Mouse (Mus musculus) erythroblast, embryonic 14.5 days (primary cell): Measurements from ENCODE around the gene Slc44a4. TPM values are rescaled to one million over a fixed set of nuclear protein-coding genes. Genes with fewer than 3 reads are reported as not detected.
"Not testable (repeated sequence)": the region's sequence is repeated elsewhere in the genome, so short reads cannot be mapped to it uniquely, and the experiment has no call there.

Experiments
- H3K27me3 ChIP-seq: 2 replicates; pipeline ENCODE4 v1.6.1; 2012; ENCODE audit warnings: inconsistent platforms; ENCODE audit not compliant: control insufficient read depth
- H3K36me3 ChIP-seq: 2 replicates; pipeline ENCODE4 v1.6.1; 2012; ENCODE audit warnings: mild to moderate bottlenecking, inconsistent platforms; ENCODE audit not compliant: control insufficient read depth
- H3K4me1 ChIP-seq: 2 replicates; pipeline ENCODE4 v1.6.1; 2012; ENCODE audit warnings: inconsistent platforms; ENCODE audit not compliant: control insufficient read depth
- H3K4me3 ChIP-seq: replicated peaks from 2 replicates; pipeline ENCODE3; 2012; ENCODE audit warnings: moderate library complexity, mild to moderate bottlenecking, inconsistent platforms
- H3K9me3 ChIP-seq: 2 replicates; pipeline ENCODE4 v1.6.1; 2012; ENCODE audit warnings: low read length, inconsistent platforms, mixed read lengths; ENCODE audit not compliant: control insufficient read depth
- GATA1 ChIP-seq: IDR thresholded peaks from 2 replicates; pipeline ENCODE4 v1.6.1; 2012; ENCODE audit warnings: low read length, inconsistent platforms, mixed read lengths
- TAL1 ChIP-seq: IDR thresholded peaks from 3 replicates; pipeline ENCODE4 v1.6.1; 2012; ENCODE audit warnings: low read length, inconsistent platforms, mixed read lengths
- polyA plus RNA-seq: library from polyadenylated mRNA; stranded (reverse); fragments of >175 nt; gene quantifications from 2 replicates; pipeline ENCODE4 v1.2.3, GENCODE M21; 2012

The Slc44a4 gene
- polyA plus RNA-seq, 1 experiment, result not detected

DNA sequence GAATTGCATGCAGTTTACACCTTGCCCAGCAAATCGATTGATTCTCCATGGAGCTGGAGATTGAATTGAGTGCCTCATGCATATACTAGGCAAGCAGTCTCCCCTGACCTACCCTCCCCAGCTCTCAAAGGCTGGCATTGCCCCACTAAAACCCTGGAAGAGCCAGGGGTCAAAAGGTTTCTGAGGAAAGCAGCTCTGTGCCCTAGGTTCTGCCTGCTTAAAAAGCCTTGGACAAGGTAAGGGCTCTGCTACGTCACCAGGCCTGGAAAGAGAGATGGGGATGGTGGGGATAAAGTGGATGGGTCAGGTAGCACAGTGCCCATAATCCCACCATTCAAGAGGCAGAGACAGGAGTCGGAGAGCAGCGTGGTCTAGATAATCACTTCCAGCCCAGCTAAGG lies 40.6 kb downstream of the Slc44a4 start:
- peaks cover 17% of the 10 kb centered on the region for H3K36me3 ChIP-seq
- TF ChIP-seq TAL1 (no peak), GATA1 (no peak)
- peaks cover 2% of the 10 kb centered on the region; the same call in 1 of the 2 replicates for H3K9me3 ChIP-seq
- no peak overlapping the region for H3K4me3 ChIP-seq
- H3K27me3 ChIP-seq, result peaks cover 36% of the 10 kb centered on the region
- peaks cover 32% of the 10 kb centered on the region for H3K4me1 ChIP-seq

GRCm38 (mm10) chr17:34955884-34956283 lies 41.6 kb downstream of the Slc44a4 start:
- peaks cover 2% of the 10 kb centered on the region; the same call in 1 of the 2 replicates for H3K9me3 ChIP-seq
- H3K36me3 ChIP-seq, result peaks cover 7% of the 10 kb centered on the region
- TF ChIP-seq GATA1 (no peak), TAL1 (no peak)
- H3K27me3 ChIP-seq, result peaks cover 46% of the 10 kb centered on the region
- no peak overlapping the region for H3K4me3 ChIP-seq
- peaks cover 30% of the 10 kb centered on the region for H3K4me1 ChIP-seq

- peaks cover 2% of the 10 kb centered on the region; the same call in 1 of the 2 replicates for H3K9me3 ChIP-seq
- peaks cover 51% of the 10 kb centered on the region for H3K27me3 ChIP-seq
- H3K4me3 ChIP-seq, result no peak overlapping the region
- H3K36me3 ChIP-seq, result peaks cover 2% of the 10 kb centered on the region
- TF ChIP-seq TAL1 (no peak), GATA1 (no peak)
- peaks cover 25% of the 10 kb centered on the region for H3K4me1 ChIP-seq
Measured at GRCm38 (mm10) chr17:34956340-34956739, 42.1 kb downstream of the Slc44a4 start.

DNA sequence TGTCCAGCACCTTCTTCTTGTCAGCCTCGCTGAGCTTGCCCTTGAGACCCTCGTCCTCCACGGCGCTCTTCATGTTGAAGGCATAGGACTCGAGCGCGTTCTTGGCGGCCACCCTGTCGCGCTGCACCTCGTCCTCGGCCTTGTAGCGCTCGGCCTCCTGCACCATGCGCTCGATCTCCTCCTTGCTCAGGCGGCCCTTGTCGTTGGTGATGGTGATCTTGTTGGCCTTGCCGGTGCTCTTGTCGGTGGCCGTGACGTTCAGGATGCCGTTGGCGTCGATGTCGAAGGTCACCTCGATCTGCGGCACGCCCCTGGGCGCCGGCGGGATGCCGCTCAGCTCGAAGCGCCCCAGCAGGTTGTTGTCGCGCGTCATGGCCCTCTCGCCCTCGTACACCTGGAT lies 43.0 kb downstream of the Slc44a4 start:
- not testable (repeated sequence) for H3K4me3 ChIP-seq, H3K36me3 ChIP-seq, H3K9me3 ChIP-seq
- H3K4me1 ChIP-seq, result peaks cover 16% of the 10 kb centered on the region
- peaks cover 60% of the 10 kb centered on the region for H3K27me3 ChIP-seq

DNA sequence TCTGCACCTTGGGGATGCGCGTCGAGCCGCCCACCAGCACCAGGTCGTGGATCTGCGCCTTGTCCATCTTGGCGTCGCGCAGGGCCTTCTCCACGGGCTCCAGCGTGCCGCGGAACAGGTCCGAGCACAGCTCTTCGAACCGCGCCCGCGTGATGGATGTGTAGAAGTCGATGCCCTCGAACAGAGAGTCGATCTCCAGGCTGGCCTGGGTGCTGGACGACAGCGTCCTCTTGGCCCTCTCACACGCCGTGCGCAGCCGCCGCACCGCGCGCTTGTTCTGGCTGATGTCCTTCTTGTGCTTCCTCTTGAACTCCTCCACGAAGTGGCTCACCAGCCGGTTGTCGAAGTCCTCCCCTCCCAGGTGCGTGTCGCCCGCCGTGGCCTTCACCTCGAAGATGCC lies 43.7 kb downstream of the Slc44a4 start:
- not testable (repeated sequence) for H3K36me3 ChIP-seq, H3K9me3 ChIP-seq, H3K4me3 ChIP-seq
- Histone ChIP-seq H3K27me3 (peaks cover 67% of the 10 kb centered on the region), H3K4me1 (peaks cover 12% of the 10 kb centered on the region)

DNA sequence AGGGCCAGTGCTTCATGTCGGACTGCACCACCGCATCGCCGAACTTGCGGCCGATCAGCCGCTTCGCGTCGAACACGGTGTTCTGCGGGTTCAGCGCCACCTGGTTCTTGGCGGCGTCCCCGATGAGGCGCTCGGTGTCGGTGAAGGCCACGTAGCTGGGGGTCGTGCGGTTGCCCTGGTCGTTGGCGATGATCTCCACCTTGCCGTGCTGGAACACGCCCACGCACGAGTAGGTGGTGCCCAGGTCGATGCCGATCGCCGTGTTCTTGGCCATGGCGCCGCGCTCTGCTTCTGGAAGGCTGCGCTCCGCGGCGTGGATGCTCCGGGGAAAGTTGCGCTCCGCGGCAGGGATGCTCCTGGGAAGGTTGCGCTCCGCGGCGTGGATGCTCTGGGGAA lies 44.5 kb downstream of the Slc44a4 start:
- H3K36me3 ChIP-seq, H3K9me3 ChIP-seq: not testable (repeated sequence)
- Histone ChIP-seq H3K4me3 (peak overlapping the region; percentile 47), H3K27me3 (peaks cover 74% of the 10 kb centered on the region), H3K4me1 (peaks cover 12% of the 10 kb centered on the region)

DNA sequence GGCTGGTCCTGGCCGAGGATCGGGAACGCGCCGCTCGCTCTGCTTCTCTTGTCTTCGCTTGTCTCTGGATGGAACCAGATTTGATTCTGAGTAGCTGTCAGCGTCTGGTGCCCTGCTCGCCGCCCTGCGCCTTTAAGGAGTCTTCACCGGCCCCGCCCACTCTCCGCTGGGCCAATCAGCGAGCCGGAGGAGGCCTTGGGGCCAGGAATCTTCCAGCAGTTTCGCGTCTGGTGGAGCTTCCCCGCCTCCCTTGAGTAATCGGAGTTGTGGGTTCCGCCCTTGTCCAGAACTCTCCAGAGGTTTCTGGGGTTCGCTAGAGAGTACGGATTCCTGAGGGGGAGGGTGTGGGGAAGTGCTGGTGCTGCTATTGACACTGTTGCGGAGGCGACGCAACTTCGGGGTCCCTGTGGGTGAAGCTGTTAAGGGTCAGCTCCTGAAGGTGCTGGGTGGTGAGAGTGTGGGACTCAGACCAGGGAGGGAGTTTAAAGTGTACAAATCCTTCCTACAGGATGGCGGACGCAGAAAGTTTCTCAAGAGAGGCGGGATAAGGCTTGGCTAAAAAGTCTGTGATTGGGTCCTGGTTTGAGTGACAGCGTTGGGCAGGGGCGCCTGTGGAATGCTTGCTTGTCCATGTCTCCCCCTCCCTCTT lies 45.0 kb downstream of the Slc44a4 start, which contains the start of gene Hspa1b:
Gene Hspa1b, minus strand, starts transcription at position 109 of the 649 bp plus-strand sequence.
- Histone ChIP-seq H3K27me3 (peaks cover 77% of the 10 kb centered on the region), H3K4me3 (peak within 1 kb of the TSS; percentile 56), H3K4me1 (peaks cover 12% of the 10 kb centered on the region)
- not testable (repeated sequence) for H3K9me3 ChIP-seq, H3K36me3 ChIP-seq

DNA sequence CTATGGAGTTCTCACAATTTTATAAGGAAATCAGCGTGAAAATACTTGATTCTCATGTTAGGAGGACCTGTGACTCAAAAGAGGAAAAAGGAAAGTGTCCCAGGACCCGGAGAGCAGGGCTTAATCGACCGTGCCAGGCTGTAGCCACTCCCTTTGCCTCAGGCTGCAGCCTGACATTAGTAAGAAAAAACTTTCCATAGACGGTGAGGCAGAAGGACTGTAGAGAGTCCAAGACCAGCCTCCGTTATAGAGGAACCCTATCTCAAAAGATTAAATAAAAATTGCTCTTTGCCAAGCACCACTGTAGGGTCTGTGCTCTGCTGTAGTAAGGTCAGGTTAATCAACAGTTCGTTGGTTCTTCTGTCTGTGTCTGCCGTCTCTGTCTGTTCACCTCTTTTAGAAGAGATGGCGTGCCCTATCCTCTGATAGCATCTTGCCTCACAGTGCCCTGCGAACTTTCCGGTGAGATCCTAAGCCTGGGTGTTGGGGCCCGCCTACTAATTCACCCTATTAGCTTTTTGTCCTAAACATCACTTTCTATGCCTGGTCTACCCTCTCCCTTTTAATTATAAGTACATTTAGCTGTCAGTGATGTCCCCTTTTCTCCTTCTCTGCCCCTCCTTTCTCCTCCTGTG lies 45.7 kb downstream of the Slc44a4 start:
- no peaks in the 10 kb centered on the region for H3K36me3 ChIP-seq
- peaks cover 2% of the 10 kb centered on the region; the same call in 1 of the 2 replicates for H3K9me3 ChIP-seq
- peaks cover 12% of the 10 kb centered on the region for H3K4me1 ChIP-seq
- peak overlapping the region; percentile 56 for H3K4me3 ChIP-seq
- peaks cover 84% of the 10 kb centered on the region for H3K27me3 ChIP-seq
- TF ChIP-seq TAL1 (no peak), GATA1 (no peak)

DNA sequence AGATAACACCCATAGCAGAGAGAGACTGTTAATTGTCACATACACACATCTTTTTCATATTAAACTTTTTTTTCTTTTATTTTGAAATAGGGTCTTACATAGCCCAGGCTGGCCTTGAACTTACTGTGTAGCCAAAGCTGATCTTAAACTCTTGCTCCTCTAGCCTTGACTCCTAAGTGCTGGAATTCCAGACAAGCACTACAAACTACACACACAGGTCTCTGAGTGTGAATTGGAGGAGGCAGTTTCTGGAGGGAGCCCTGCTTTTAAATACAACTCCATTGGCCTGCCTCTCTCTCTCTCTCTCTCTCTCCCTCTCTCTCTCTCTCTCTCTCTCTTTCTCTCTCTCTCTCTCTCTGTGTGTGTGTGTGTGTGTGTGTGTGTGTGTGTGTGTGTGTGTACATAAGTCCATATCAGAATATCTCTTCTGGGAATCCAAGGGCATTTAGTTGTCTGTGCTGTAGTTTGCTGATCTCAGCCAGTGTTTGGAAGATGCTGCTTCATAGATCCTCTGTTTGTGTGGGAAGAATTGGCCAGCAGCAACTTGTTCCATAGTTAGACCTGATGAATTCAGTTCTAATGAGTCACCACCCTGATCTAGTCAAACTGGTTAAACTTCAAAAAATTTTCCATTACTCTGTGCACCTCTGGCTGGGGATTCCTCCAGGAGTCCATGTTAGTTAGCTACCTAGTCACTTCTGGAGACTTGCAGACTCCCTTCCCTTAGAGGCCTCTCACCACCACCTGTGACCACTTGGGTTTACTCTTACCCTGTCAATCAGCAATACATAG lies 46.6 kb downstream of the Slc44a4 start:
- peaks cover 12% of the 10 kb centered on the region for H3K4me1 ChIP-seq
- H3K36me3 ChIP-seq, result no peaks in the 10 kb centered on the region
- TF ChIP-seq GATA1, result no peak
- no peak for TF ChIP-seq TAL1
- H3K27me3 ChIP-seq, result peaks cover 87% of the 10 kb centered on the region
- peaks cover 2% of the 10 kb centered on the region; the same call in 1 of the 2 replicates for H3K9me3 ChIP-seq
- no peak overlapping the region for H3K4me3 ChIP-seq
